Mouse (Mus musculus) mature B cell (primary cell): ENCODE measurements around the gene Fam8a1.

Experiments
- in situ Hi-C: fragments of 300-500 bp; cut with MboI; formaldehyde crosslinking; loops from 2 replicates; pipeline ENCODE4 v1.14.3; 2019

Fam8a1 gene

DNA sequence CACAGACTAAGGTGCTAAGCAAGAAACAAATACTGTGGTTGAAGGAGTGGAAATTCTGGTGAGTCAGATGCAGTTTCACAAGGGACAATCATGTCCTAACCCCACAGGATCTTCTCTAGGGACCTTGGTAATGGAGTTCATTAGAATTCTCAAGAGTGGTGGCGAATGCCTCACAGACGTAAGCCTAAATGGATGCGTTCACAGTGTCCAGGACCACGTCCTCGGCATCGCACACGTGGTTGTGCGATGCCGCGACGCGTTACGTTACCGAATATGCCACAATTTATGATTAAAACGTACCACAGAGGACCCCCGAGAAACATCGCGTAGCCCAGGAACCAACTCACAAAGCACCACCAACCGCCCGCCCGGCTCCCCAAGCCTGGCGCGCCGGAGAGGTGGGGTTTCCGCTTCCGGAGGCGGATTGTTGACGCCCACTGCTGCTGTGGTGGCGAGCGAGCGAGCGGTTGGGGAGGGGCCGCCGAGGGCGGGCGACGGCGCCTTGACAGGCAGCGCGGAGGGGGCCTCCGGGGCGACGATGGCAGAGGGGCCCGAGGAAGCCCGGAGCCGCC lies at the start of gene Fam8a1:
Gene Fam8a1, plus strand, starts transcription at position 475 of the 572 bp plus-strand sequence.
- in situ Hi-C loops = loop anchor here (10.0 kb wide), 1 partner anchor 354 kb away; no protein-coding TSS in a partner anchor

DNA sequence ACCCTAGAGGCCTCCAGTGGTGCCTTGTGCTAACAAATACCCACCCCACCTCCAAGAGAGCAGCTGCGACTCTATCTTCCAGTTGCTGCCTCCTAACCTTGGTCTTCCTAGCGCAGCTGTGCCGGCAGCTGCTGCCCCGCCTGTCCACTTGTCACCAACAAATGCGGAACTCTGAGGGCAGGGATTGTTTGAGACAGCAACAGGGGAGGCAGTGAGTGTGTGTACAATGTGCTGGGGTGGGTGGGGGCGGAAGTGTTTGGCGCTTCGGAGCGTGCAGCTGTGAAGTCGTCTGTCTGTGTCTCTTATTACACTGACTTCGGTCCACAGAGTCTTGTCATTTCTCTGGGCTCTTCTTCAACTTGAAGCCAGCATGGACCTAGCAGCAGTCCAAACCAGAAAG lies 49.7 kb upstream of the Fam8a1 start:
- in situ Hi-C loops = no loop called here

DNA sequence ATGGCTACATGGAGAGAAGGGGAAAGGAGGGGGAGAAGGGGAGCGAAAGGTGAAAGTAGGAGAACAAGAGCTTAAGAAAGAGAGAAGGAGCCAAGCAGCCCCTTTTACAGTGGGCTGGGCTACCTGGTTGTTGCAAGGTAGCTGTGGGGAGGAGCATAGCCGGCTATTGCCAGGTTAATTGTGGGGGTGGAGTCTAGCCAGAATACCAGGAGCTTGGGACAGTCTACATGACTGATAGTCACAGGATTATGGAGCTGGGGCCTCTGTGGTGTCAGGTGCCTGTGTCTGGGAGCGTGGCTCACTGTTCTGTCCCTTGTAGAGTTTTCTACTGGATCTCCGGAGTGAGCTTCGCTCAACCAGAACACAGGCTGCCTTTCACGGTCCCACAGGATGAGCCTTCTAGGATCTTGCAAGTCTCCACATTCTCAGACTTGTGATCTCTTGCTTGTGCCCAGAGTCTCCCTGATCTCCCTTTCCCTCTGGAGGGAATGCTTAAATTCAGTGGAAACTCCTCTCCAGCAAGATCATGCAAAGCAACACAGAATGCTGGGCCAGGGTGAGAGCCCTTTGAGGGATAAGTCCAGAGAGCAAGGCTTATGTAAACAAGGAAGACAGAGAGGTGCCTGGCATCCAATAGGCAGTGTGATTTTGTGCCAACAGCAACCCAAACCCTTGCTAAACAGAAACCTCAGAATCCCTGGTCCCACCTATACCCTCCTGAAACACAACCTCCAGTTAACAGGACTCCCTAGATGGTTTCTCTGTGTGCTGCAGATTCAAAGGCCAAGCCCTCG lies 48.2 kb upstream of the Fam8a1 start:
- in situ Hi-C loops = no loop called here

DNA sequence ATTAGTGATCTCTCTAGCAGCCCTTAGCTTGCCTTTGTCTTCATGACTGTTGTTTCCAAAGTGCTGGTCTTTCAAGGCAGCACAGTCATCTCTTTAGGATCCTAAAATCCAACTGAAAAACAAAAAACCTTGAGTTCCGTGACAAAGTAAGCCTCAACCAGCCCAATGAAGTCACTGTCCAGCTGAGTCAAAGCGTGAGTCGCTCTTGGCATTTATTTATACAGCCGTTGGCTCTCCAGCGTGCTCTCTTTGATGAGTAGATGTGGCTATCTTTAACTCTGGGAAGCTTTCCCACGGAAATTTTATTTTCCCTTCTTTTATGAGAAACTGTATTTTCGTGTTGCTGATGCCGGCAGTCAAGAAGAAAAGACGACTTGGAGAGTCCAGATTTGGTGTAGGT lies 42.7 kb upstream of the Fam8a1 start:
- in situ Hi-C loops = no loop called here

DNA sequence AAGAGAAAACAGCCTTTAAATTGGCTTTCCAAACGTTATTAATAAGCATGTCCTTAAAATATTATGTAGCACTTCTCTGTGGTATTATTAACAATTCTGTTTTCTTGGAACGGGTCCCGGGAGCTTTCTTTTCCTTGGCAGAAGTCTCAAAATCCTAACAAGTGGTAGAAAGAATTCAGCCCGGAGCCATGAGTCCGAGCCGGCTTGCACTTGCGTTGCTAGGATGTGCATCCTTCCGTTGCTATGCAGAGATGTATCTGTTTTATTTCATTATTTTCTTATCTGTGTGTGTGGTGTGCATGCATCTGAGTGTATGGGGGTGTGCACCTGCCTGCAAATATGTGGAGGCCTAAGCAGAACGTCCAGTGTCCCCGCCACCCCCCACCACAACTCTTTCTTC lies 41.5 kb upstream of the Fam8a1 start:
- in situ Hi-C loops = no loop called here

DNA sequence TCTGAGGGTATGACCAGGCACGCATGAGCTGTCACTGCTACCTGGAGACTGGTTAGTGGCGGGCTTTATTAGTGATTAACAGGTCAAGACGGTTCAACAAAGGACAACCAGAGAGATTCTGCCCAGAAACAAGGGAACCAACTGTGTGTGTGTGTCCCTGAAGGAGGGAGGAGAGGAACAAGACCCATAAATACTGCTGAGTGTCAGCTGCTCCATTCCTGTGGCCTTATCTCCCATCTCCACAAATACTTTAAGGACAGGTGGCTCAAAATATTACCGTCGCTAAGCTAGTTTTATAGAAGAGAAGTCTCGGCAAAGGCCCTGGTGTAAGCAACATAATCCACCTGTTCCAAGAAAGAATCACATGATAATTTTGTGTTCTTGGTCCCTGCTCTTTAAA lies 39.9 kb upstream of the Fam8a1 start:
- in situ Hi-C loops = no loop called here

DNA sequence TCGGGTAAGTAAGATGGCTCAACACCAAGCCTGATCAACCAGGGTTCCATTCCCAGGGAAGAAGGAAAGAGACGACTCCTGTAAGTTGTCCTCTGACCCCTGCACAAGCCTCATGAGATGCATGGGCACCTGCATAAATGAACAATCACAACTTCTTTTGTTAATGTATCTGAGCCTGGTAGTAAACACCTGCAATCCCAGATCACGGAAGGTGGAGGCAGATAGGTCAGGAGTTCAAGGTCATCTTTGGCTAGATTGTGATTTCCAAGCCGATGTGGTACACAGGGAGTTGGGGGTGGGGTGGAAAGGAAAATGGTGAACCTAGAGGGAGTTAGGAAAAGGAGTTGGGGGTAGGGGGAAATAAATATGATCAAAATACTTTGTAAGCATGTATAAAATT lies 36.5 kb upstream of the Fam8a1 start:
- in situ Hi-C loops = no loop called here

DNA sequence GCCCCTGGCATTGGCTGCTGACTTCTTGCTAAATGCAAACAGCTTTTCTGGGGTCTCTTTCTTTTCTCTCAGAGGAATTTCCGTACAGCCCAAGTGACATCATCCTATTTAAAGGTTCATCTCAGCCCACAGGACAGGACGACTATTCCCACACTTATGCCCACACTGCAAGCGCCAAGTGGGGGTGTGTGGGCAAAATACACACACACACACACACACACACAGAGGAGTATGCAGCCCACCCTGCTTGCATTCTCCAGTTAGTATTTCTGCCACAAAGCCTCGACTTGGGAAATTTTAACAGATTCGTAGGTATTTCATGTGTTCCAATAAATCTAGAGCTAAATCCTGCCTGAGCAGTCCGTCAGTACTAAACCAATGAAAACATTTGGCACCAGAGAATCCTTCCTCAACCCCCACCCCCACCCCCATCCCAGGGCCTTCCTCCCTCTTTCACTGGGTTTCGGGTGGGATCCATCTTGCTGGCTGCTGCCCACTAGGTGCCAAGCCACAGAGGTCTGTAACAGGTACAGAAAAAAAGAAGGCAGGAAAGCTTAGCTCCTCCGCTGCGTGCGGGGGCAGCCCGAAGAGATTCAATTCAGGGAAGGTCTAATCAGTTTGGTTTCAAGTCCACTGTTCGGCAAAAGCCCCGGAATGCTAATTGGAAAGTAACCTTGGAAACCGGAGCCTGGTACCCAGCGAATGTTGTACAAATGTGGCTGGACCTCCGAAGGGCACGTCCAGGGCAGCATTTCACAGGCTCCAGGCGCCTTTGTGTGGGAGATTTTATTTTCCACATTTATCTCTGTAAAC lies 35.8 kb upstream of the Fam8a1 start:
- in situ Hi-C loops = no loop called here

DNA sequence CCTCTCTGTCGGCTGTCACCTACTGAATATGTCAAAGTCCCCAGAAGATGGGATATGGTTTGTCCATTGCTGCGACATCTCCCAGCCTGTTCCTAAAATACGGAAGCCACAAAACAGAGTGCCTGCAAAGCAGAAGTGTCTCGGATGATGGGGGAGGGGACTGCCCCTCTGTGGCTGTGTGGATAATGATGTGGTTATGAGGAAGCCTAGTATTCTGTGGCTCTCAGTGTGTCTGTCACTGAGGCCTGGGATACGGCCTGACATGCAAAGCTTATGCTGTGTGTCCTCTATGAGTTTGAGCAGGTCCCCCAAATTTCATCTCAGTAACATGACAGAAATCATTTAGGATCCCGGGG lies 35.2 kb upstream of the Fam8a1 start:
- in situ Hi-C loops = no loop called here

DNA sequence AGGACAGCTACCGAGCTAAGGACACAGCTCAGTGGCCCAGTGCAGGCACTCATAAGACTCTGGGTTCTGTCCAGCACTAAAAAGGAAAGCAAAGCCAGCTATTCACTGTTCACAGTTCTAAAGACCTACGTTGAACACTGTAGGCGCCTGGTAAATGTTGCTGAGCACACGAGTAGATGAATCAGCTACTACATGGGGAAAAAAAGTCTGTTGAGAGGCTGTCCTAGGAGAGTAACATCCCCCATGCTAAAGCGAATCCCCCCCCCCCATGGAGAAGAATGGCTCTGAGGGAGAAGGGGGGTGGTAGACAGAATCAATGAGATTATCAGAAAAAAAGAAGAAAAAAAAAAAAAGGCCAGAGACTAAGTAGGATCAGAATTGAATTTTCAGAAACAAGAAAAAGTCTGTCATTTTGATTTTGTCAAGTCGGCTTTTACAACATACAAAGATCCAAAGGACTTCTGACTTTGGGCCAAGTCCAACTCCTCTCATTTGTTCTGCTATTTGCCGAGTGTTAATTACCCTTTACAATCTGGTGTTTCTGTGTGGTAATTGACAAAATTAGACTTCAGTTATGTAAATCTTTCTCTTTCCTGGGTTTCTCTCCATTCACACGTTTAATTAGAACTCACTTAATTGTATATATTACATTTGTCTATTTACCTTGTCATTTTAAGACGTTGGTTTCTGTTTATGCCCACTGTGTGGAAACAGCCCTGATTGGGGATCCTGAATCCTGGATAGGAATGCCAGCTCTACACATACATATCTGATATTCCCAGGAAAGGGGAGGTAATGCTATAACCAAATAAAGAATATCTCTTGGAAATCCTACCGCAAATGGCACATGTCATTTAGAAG lies 28.5 kb upstream of the Fam8a1 start:
- in situ Hi-C loops = no loop called here

DNA sequence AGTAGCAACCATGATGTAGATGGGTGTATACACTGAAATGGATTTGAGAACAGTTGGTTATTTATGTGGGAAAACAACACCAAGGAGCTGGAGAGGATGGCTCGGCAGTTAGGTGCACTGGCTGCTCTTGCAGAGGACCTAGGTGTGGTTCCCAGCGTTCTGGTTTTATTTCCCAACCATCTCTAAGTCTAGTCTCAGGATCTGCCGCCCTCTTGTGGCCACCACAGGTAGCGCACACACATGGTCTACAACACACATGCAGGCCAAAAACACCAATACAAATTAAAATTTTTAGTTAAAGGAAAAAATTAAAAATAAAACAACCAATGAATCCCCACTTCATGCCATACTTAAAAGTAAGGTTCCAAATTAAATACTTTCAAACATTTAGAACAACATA lies 27.0 kb upstream of the Fam8a1 start:
- in situ Hi-C loops = no loop called here

DNA sequence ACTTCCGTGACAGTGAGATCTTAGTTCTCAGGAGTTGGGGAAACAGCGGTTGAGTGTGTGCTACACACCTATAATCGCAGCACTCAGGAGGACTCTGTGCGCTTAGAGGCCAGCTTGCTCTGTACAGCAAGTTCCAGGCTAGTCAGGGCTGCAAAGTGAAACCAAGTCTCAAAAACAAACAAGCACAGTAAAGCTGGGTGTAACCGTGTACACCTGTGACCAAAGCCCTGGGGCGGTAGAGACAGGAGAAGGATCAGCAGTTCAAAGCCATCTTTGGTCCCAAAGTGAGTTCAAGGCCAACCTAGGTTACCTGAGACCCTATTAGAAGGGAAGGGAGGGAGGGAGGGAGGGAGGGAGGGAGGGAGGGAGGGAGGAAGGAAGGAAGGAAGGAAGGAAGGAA lies 25.1 kb upstream of the Fam8a1 start:
- in situ Hi-C loops = no loop called here

DNA sequence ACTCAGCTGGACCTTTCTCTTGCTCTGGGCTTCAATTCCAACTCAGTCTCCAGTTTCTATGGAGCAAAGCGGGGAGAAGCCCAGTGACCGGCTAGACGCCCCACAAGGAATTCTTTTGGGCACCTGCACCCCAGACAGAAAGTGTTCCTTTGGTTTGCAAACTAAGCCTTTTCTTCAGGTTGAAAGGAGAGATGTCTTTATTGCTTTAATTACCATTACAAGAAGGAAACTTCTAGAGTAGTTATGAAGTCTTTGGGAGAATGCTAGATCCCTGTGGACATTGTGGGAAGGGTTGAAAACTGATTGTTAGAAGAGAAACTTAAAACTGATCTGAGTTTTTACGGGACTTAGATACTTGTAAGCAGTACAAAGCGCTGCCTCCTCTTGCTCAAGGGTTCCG lies 23.8 kb upstream of the Fam8a1 start:
- in situ Hi-C loops = no loop called here

DNA sequence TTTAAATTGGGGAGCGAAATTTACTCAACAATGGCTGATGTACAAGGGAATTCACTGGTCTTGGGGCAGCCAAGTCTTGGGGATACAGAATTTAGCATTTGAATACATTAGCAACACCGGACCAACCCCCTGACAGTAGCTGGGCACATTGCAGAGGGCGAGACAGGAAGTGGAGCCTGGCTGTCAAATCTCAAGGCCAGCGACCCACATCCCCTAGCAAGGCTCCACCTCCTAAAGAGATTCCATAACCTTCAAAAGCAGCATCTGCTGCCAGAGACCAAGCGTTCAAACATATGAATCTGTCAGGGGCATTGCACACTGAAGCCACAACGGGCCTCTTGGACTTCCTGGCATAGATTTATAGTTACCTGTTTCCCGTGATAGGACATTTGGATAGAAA lies 17.5 kb upstream of the Fam8a1 start:
- in situ Hi-C loops = no loop called here

DNA sequence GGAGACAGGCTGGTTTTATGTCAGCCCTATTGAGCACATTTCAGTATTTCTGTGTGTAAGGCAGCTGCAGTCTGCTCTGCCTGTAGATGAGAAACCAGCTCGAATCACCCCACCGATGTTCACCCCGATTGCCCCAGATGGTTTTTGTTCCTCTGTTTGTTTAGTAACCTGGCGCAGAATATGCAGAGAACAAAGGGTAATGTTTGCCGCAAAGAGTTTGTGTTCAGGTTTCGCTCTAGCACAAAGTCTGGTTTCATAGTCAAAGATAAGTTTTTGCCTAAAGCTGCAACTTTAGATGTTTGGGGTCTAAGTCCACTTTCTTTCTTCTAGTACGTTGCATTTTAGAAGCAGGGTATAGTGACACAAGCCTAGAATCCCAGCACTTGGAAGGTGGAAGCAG lies 16.7 kb upstream of the Fam8a1 start:
- in situ Hi-C loops = no loop called here

DNA sequence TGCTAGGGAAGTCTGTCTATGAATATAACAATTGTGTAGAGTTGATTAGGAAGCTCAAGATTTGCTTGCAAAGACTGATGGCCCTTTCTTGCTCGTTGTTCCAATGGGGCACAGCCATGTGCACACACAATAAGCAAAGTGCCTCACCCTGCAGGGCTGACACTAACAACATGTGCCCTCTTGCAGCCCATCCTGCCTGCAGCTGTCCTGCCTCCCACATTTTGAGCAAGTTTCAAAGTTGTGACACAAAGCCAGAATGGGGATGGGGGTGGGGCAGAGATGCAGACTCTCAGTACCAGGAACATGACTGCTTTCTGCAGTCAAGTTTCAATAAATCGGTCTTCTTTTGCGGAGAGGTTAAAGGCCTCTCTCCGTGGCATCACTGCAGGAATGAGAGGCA lies 15.7 kb upstream of the Fam8a1 start:
- in situ Hi-C loops = no loop called here

DNA sequence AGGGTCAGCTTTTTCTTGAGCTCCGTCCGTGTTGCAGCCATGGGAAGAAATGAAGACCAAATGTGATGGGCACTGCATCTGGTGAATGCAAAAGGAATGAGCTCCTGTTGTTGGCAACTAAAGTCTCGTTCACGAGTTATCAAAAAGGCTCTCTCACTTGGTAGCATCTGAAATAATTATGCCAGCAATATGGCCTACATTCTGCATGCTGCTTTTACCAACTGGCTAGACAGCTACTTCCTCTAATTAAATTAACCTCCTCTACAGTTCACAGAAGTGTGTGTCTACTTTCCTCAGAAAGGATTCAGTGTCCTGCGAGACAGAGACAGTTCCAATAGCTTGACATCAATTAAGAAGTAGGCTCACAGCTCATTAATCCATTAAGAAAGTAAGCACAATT lies 14.8 kb upstream of the Fam8a1 start:
- in situ Hi-C loops = no loop called here

DNA sequence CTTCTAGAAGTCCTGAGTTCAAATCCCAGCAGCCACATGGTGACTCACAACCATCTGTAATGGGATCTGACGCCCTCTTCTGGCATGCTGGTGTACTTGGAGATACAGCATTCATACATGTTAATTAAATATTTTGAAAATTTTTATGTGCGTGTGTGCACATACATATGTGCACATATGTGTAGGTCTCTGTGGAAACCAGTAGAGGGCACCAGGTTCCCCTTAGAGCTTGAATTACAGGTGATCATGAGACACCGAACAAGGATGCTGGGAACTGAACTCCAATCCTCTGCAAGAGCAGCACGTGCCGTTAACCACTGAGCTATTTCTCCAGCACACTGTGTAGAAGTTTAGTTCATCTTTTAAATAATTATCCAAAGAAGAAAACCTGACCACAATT lies 10.1 kb upstream of the Fam8a1 start:
- in situ Hi-C loops = no loop called here

DNA sequence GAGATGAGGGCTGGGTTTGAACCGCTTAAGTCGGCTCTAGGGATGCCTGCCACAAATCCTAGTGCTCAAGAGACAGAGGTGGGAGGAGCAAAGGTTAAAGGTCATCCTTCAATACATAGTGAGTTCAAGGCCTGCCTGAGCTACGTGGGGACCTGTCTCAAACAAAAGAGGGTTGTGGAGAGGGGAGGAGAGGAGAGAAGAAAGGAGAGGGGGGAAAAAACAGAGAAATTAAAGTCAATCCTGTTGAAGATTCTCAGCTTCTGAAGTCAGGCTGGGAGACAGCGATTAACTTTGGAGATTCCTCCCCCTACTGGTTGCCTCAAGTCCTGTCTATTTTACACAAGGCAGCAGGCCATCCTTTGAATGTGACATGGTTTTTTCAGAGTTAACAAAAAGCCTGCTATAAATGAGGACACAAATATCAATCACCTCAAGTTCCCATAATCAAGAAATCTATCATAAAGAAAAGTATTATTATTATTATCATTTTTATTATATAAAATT lies 5.8 kb upstream of the Fam8a1 start:
- in situ Hi-C loops = loop anchor here (10.0 kb wide), 1 partner anchor 349 kb away; no protein-coding TSS in a partner anchor

DNA sequence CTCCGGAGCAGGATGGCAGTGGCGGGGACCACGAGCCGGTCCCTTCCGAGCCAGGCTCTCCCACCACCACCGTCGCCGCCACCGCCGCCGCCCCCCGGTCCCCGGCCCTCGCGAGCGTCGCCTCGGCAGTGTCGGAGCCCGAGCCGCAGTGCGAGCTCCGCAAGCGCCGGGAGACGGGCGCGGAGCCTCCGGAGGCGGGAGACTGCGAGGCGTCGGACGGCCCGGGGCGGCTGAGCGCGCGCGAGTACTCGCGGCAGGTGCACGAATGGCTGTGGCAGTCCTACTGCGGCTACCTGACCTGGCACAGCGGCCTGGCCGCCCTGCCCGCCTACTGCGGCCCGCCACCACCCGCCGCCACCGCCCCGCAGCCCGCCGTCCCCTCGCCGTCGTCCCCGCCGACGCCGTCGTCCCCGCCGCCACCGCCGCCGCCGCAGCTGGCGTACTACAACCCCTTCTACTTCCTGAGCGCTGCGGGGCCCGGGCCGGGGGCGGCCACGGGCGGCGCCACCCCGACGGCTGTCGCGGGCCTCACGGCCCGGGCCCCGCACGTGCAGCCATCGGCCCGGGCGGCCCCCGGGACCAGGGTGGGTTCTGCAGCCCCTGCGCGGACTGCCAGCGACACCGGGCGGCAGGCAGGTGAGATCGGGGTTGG lies 424 bp downstream of the Fam8a1 start:
- in situ Hi-C loops = loop anchor here (10.0 kb wide), 1 partner anchor 355 kb away; no protein-coding TSS in a partner anchor

DNA sequence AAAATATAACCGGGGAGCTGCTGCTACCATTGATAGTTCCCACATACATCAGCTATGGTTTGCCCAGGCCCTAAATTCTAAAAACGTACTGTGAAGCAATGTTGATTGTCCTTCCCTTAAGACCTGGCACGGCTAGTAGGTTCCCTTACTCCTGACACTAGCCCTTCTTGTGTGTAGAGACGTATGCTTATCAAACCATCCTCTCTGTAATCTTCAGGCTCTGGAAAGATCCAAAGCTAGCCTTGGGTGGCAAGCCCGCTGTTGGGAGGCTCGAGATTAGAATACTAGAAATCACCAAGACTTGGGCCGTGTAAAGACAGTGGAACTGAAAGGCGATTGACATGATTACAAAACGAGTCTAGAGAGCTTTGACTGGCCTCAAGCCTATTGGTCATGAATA lies 1.2 kb downstream of the Fam8a1 start:
- in situ Hi-C loops = no loop called here
